Mouse (Mus musculus): ENCODE results near the gene B3gnt8.

DNA sequence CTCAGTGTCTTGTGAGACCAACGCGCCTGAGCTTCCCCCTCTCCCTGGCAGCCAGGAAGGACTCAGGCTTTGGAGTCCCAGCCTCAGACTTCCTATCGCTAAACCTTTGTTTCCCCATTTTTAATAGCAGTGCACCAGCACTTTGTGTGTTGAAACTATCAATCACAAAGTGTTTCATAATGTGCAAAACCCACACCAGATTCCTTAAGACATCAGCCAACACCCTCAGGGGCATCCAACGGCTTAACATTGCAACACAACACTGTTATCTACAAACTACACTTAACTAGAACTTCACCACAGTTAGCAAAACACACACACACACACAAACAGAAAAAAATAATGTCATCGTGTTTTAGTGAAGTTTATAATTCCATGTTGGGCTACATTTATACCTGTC, 23.4 kb downstream of the B3gnt8 start:
- no peak for TF ChIP-seq CTCF (IDR thresholded peaks at IDR 0.05; ENCODE audit: extremely low read depth, insufficient read length, insufficient replicate concordance, low read depth, low read length)
- TF ChIP-seq POLR2A (IDR thresholded peaks at IDR 0.05; ENCODE audit: low read depth, low read length), result no peak

Measured in small intestine, adult 2 months (tissue).